Mouse (Mus musculus): ENCODE measurements around the gene Magi1.

Gene Magi1

DNA sequence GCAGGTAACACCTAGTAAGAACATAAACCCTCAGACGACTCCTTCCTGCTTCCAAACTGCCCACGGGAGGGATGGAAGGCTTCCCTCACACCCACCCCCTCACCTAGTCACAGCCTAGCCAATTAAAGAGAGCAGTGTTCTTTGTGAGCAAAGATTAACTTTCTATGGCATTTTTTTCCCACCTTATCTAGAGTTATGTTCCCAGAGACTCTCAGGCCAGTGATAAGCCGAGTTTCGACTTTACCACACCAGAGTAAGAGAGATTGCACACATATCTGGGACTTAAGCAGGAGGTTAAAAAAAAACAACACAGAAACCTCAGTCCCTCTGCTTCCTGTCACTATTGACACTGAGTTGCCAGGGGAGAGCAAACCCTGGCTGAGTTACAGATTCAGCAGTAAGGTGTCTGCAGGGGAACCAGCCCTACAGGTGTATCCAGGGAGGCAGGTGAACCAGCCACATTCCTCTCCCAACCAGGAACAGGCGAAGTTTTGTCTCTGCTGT, 80.0 kb downstream of the Magi1 start:
- DNase-seq (ENCODE audit: low spot score in 2 of 2): no peak

DNA sequence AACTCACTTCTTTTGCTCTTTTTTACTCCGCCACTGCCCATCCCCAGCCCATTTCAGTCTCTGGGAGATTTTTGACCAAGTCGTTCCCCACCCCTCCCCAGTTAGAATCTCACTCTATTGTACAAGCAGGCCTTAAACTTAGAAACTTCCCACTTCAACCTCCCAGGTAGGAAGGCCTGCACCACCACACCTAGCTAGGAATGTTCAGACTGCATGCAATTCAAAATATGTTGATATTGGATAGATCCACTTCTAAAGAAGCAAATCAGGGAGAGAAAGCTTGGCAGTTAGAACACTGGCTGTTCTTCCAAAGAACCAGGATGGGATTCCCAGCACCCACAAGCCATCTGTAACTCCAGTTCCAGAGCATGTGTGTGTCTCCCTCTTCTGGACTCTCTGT, 81.8 kb downstream of the Magi1 start:
- no peak for DNase-seq (ENCODE audit: low spot score in 2 of 2)

DNA sequence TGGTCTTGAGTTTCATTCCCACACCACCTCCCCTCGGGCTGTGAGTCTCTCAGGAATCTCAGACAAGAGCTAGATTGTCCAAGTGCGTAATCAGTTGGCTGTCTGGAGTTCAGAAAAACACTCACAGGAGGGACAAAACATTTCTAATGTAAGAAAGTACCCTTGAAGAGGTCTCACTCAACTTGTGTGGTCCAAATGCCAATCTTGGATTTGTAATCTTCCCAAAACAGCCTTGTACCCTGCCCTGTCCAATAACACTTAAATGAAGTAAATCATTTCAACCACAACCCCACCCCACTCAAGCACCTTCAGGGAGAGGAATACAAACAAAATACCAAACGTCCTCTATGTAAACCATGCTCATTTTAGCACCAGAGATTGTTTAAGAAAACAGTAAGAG, 82.8 kb downstream of the Magi1 start:
- no peak for DNase-seq (ENCODE audit: low spot score in 2 of 2)

DNA sequence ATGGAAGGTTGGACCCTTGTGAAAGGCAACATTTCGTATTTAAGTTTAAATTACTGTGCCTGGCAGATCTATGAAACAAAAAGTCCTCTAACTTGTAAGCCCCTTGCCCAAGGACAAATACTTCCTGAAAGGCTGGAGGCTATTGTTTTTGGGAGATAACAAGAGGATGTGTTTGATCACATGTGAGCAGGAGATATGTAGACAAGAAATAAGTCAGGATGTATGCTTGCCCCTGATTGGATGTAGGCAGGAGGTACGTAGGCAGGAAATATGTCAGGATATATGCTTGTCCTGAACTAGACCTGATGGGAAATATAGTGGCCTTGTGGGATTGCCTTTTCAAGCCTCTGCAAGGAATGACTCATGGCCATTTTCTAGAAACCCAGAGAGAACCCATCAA, 84.0 kb downstream of the Magi1 start:
- DNase-seq (ENCODE audit: low spot score in 2 of 2): no peak

DNA sequence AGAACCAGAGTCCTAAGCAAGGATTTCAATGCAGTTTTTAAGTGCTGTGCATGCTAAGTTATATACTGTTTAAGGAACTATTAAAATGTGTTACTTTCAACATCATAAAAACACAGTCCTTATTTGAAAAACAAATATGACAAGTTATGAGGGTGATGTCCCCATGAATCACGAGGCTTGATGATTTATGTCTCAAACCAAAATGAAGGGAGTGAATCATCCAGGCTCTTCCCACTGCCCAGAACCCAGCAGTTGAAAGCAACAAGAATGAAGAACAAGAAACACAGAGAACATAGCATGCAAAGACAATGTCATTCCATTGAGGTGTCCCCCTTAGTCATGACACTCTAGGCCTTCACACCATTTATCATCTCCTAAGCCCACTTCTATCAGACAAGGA, 85.9 kb downstream of the Magi1 start:
- DNase-seq (ENCODE audit: low spot score in 2 of 2): no peak

DNA sequence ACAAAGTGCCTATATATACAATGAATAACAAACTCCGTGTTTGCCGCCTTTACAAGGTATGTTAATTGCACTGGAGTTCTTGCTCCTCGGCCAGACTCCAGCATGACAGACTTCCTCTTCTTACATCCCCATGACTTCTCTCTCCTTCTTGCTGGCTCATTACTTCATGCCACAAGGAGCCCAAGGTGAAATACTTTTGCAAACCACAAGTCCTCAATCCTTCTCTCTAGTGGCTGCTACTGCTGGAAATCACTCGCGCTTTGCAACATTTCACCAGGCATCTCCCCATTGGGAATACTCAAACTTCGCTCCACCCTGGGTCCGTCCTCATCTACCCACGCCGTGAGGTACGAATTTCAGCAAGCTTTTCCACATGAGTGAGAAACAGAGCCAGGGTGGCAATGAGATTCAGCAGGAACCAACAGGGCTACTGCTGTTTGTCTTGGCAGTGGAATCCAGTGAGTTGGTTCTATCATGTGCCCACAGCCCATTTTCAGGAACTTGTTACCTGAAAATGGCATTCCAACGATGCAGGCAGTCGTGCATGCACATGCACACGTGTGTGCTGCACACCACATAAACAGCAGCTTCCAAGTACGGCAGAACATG, 88.3 kb downstream of the Magi1 start:
- DNase-seq (ENCODE audit: low spot score in 2 of 2): no peak

DNA sequence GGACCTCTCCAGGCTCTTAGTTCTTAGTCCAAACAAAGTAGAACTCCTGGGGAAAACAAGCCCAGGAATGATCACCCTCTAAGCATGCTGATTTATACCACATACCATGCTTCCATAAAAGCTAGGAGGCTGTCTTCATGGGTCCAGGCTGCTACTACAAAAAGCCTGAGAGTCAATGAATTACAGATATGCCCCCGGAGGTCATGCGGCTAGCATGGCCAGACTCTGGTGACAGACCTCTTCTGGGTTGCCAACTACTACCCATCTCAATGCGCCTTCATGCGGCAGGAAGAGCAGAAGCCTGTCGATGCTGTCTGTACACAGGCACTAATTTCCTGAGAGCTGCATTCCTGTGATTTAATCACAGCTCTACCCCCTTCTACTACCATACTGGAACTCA, 92.9 kb downstream of the Magi1 start:
- no peak for DNase-seq (ENCODE audit: low spot score in 2 of 2)

DNA sequence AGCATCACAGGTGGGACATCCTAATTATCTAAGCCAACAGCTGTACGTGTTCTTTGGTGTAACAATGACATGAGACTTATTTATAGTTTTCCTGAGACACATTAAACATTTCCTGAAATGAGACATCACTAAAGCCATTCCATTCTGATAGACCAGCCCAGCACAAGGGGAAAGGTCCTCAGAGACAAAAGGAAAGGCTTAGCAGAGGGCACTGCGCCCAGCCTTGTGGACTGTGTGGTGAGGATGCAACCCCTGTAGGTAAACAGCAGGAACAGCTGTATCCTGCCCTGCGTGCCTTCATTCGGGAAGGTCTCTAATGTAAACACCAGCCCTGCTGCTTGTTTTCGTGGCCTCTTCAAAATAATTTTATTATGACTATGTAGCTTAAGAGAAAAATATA, 94.3 kb downstream of the Magi1 start:
- no peak for DNase-seq (ENCODE audit: low spot score in 2 of 2)

DNA sequence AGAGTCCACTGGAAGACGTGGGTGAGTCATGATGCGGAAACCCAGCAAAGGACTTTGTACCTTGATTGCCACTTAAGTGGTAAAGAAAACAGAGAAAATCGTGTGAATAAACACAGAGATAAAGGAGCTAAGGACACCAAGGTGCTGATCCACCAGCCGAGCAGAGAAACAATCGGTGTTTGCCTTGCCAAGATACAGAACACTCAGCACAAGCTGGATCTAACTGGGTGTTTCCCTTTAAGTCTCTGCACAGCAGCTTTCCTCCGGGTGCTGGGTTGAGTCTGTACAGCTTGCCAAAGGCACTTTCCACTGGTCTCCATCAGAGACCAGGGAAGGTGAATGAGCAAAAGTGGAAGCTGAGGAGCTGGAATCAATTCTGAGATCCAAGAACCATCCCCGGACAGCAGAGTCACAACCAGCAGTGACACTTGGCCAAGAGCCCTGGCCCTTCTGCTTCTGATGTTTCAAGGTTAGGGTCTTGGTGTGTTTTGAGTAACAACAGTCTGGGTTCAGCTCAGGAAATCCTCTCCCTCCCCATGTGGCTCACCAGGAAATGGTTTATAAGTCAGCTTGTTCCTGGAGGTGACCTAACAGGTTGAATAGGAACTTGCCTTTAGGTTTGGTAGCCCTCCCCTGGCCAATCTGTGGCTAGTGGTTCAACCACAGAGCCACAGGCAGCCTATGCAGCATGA, 96.9 kb downstream of the Magi1 start:
- DNase-seq (ENCODE audit: low spot score in 2 of 2): no peak

DNA sequence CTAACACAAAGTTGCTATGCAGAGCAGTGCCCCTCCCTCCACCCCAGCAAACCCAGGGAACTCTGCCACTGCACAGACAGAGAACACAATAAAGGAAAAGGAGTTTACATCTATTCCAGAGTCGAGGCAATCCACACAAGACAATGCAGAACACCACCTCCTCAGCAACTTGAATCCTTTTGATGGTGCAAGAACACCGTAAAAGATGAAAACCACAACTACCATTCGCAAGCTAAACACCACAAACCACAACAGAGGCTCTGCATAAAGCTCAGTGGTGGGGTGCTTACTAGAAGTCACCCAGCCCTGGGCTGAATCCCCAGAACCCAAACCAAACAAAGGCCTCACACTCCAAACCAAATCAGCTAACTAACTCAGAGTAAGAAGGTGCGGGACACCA, 99.4 kb downstream of the Magi1 start:
- DNase-seq (ENCODE audit: low spot score in 2 of 2): no peak

DNA sequence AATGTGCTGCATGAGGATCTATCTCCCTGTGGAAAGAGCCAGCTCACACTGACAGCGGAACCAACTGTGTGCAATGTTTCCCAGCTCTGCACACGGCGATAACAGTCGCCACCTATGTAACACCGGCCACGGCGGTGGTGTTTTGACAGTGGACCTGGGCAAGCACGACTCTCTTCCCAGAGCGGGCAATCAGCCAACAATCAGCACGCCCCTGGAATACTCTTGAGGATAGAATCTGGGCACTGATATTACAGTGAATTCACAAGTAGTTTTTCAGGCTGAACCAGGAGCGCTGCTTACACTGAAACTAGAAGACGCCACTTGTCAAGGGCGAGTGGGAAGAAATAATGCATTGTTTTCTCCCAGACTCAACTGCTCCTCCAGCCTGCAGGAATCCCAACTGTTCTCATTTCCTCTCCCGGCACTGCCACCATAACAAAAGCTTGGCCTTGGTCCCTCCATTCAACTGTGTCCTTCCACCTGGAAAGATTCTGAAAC, 100.3 kb downstream of the Magi1 start:
- no peak for DNase-seq (ENCODE audit: low spot score in 2 of 2)

DNA sequence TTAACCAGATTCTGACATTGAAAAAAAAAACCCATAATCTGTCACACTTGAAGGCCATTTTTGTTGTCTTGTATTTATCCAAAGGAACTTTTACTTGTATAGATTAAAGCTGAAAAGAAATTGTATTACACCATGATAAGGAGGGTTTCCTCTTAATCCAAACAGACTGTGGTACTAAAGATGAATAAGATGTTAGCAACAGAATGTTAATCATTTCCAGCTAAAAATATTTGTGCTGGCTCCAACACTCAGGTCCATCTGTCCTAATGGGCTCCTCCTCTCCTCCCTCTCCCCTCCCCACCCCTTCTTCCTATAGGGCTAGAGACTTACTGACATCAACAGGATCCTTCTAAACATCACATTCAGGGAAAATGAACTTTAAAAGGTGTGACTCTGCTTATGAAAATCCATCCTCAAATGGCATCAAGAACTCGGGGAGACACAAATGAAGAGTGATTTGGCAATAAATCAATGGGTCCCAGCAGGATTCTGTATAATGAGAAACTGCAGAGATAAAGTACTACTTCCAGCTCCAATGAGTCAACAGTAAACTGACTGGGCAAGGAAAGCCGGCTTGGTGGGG, 102.0 kb downstream of the Magi1 start:
- no peak for DNase-seq (ENCODE audit: low spot score in 2 of 2)

DNA sequence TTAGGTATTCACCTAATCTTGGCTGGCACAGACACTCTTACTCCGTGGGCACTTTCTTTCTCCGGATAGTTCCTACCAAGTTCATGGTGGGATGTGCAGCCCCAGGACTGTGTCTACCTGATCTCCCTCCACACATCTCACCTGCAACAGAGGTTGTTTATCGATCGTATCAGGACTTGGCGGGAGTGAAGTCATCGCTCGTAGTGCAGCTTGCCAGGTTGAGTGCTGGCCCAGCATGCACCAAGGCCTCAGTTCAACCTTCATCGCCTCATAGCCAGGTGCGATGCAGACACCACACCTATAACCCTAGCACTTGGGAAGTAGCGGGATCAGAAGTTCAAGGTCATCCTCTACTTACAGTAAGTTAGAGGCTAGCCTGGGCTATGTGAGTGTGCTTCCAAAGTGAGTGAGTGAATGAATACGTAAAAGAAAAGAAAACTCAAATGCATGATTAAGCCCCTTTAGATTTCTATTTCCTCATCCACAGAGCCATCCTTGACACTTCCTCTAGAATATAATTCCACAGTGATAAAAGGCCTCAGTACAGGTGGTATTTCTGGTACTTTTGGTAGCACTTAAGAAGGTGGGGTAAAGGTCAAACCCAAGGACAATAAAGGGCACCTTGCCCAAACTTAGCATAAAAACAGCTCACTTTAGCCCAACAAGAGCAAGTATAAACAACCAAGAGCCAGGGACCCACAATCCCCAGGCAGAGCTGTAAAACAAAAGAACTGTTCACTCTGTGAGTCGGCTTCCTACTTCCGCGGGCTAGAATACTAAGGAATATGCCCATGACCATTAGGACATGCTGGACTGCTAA, 103.2 kb downstream of the Magi1 start:
- DNase-seq (ENCODE audit: low spot score in 2 of 2): no peak

DNA sequence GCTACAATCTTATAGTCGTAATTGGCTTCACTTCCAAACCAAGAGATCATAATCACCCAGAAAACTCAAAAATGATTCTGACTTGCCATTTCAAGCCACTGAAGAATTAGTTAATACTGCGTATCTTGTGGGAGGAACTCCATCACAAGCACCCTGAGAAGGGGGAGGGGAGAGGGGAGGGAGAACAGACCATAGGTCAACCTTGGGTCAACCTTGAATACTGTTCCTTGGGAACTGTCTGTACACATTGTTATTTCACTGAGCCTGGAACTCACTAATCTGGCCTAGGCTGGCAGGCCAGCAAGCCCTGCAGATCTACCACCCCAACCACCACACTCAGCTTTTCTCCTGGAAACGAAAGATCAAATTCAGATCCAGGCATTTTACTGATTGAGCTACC, 106.2 kb downstream of the Magi1 start:
- no peak for DNase-seq (ENCODE audit: low spot score in 2 of 2)

DNA sequence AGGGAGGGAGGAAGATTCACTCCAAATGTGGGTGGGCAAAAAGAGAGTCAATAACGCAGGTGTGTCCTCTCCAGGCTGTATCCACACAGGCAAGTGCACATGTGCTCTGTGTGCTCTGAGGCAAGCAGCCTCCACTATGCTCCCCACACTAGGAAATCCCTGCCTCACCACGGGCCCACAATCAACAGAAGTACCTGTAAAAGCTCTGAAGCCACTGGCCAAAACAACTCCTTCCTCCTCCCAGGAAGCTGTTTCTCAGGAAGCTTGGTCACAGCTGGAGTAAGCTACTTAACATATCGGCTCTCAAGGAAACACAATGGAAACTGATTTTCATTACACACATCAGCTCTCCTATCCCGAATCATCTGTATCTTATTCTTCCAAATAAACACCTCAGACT, 107.0 kb downstream of the Magi1 start:
- no peak for DNase-seq (ENCODE audit: low spot score in 2 of 2)

DNA sequence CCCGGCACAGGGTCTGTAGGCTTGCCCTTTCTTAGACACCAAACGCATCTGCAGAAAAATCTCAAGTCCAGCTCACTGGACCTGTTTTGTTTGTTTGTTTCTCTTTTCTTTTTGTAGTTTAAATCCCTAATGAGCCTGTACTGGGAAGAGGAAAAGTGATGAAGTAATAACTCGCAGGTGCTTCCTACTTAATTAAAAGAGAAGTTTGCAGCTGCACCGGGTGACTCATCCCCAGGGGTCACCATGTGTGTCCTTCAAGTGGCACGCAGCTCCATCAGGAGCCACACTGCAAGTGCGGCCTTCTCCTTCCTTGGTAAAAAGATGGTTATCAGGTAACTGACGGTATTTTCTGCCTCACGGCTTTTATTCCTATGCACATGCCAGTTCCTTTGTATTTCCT, 112.5 kb downstream of the Magi1 start:
- DNase-seq (ENCODE audit: low spot score in 2 of 2): no peak

DNA sequence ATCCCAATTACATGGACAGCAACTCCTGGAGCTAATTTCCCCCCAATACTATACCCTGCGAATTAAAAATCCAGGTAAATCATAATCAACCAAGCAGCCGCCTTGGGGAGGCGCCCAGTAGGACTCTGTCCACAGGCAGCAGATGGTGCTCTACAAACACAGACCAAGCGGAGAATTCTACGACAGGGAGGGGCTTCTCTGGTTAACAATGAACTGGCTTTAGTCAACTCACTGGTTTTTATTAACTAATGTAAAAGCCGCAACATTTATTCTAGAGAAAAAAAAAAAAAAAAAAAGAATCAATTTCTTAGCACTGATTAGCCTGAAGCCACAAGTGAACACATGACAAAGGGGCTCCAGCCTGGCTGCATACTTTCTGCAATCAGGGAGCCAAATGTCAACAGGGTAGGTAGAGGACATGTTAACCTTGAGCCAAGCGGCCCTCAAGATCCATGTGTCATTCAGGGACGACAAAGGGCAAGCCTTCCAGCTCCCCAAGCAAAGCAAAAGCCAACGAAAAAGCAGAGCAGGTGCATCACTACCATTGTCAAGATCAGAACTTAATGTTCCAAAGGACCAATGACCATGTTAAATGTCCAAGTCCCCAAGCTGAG, 114.0 kb downstream of the Magi1 start:
- no peak for DNase-seq (ENCODE audit: low spot score in 2 of 2)

DNA sequence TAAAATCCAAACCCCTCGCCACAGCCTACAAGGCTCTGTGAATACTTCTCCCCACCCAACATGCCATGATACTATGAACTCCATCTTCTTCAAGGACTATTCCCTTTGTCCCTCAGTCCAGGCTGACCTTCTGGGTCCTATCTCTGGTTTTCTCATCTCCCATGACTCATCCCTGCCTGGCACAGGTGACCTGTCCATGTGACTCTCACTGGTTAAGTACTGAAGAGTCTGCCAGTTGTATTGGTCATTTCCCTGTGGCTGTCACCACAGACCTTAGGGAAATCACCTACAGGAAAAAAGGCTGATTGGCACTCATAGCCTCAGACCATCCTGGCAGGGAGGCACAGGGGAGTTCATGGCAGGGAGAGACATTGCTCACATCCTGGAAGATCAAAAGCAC, 117.8 kb downstream of the Magi1 start:
- no peak for DNase-seq (ENCODE audit: low spot score in 2 of 2)

DNA sequence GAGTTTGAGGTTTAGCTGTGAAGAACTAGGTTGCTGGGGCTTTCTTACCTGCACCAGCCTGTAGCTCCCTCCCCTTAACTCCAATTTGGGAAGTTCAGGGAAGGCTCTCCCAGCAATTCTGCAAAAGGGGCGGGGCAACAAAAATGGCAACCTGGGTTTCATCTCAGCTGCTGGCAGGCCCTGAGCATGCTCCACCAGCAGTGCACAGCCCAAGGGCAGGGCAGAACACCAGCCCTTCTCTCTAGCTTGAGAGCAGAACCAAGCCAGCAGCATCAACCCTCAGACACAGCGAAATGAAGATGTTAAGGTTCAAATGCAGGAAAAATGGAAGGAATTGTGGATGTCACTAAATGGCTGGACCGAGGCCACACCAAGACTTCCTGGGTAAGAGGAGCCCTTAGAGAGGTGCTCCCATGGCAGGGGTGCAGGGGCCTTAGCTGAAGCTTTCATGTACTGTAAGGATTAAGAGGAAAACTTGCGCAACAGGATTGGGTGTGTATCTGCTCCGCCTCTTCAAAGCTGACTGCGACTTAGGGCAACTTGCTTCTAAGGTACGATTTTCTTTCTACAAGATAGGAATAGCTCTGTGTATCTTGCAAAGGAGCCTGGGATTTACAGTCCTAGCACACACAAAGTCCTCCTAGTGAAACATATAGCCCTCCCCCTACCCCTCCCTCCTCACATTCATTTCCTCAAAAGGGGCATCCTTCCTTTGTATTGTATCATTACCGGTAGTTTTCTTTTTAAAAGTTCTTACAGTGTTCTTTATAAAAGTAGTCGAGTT, 118.8 kb downstream of the Magi1 start:
- DNase-seq (ENCODE audit: low spot score in 2 of 2): no peak

DNA sequence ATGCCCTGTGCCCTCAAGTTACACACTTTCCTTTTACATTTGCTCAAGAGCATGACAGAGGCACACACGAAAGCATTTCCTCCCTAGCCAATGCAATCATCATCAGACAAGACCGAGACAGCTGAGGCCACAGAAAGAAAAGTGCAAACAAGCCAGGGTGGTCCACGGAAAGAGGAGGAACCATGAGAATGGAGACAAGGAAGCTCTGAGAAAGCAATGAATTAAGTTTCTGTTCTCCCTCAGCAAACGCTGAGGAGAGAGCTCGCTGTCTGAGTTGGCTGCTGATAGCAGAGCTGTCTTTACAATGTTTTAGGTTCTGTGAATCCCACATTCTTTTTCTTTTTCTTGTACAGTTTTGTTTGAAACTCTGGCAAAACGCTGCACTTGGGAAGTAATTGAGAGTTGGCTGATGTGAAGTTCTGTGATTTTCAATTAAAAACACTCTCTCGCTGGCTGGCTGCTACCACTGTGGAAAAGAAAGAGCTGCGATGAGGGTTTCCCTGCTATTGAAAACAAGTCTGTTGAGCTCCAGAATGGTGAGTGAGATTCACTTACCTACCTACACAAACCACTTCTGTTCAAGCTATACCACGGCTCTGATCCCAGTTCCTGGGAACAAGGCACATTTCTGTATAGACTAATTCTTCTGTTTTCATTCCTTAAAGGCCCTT, 120.3 kb downstream of the Magi1 start:
- DNase-seq (ENCODE audit: low spot score in 2 of 2): peak; percentile 26 to 45

DNA sequence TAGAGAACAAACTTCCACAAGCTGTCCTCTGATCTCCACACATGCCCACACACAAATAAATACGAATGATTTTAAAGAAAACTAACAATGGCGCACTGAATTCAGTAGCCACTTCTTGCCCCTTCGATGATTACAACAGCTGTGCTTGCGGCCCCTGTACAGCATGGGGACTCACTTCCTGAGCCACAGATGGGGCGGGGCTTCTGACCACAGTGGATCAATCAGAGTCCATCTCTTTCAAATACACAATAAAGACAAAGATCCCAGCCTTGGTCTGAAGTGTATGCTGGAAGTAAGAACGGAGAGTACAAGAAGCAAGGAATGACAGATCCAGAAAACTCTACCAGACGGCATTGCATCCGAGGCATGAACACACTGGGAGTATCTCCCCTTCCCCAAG, 120.8 kb downstream of the Magi1 start:
- DNase-seq (ENCODE audit: low spot score in 2 of 2): no peak

Data from frontal cortex, postnatal 36 days (tissue).